Mouse (Mus musculus) lung, postnatal 0 days (tissue): ENCODE measurements around the gene Xpo5. TPM values are rescaled to one million over a fixed set of nuclear protein-coding genes. Genes with fewer than 3 reads are reported as not detected.

Experiments
- ATAC-seq: fragments of 200-750 bp; cut with Nextera tagmentation; 2 replicates; pipeline ENCODE4 v1.8.0; 2017; ENCODE audit warnings: moderate library complexity
- DNase-seq: peaks from one replicate; pipeline ENCODE4 v3.0.0-alpha.2; 2016; ENCODE audit warnings: low spot score
- H3K27ac ChIP-seq: fragments of 300-500 bp; sonication (generic); 2 replicates; pipeline ENCODE4 v1.5.1; 2014; ENCODE audit warnings: antibody characterized with exemption, mild to moderate bottlenecking, low read length, mixed read lengths
- H3K27me3 ChIP-seq: fragments of 300-500 bp; sonication (generic); replicated peaks from 2 replicates; pipeline ENCODE4 v1.6.1; 2014; ENCODE audit warnings: low read length, mixed read lengths; ENCODE audit not compliant: insufficient read depth
- H3K36me3 ChIP-seq: fragments of 300-500 bp; sonication (generic); 2 replicates; pipeline ENCODE4 v1.6.1; 2014; ENCODE audit warnings: low read length, mixed read lengths; ENCODE audit not compliant: insufficient read depth
- H3K4me1 ChIP-seq: fragments of 300-500 bp; sonication (generic); 2 replicates; pipeline ENCODE4 v1.6.1; 2014; ENCODE audit warnings: antibody characterized with exemption, low read depth, low read length, mixed read lengths; ENCODE audit not compliant: insufficient read depth
- H3K4me2 ChIP-seq: fragments of 300-500 bp; sonication (generic); replicated peaks from 2 replicates; pipeline ENCODE4 v1.6.1; 2014; ENCODE audit warnings: low read depth, mild to moderate bottlenecking, low read length, moderate library complexity, mixed read lengths
- H3K4me3 ChIP-seq: fragments of 300-500 bp; sonication (generic); 2 replicates; pipeline ENCODE4 v1.5.1; 2014; ENCODE audit warnings: low read depth, low read length
- H3K9ac ChIP-seq: fragments of 300-500 bp; sonication (generic); replicated peaks from 2 replicates; pipeline ENCODE4 v1.6.1; 2014; ENCODE audit warnings: low read depth, mild to moderate bottlenecking
- H3K9me3 ChIP-seq: fragments of 300-500 bp; sonication (generic); 2 replicates; pipeline ENCODE4 v1.6.1; 2016; ENCODE audit warnings: low read length, mixed read lengths
- CTCF ChIP-seq: IDR thresholded peaks from 2 replicates; pipeline ENCODE4 v1.5.1; 2016; ENCODE audit warnings: antibody characterized with exemption, mild to moderate bottlenecking
- EP300 ChIP-seq: IDR thresholded peaks from 2 replicates; pipeline ENCODE4 v1.6.1; 2016; ENCODE audit warnings: antibody characterized with exemption, mild to moderate bottlenecking, control low read depth
- WGBS: fragments of 180-500 bp; shearing (Covaris S2); extraction: QIAGEN DNeasy Blood & Tissue Kit; methylation state at CpG from one replicate; pipeline ENCODE4 v1.1.7; 2014; 5-methylcytosine and 5-hydroxymethylcytosine counted together
- polyA plus RNA-seq: library from polyadenylated mRNA; unstranded; fragments of >200 nt; fragmentation: Nextera tagmentation; extraction: Ambion mirVana; gene quantifications from 2 replicates; pipeline ENCODE4 v1.2.1, GENCODE M21; 2015

Gene Xpo5
- 14.8 and 16.2 TPM in 2 replicates for polyA plus RNA-seq

DNA sequence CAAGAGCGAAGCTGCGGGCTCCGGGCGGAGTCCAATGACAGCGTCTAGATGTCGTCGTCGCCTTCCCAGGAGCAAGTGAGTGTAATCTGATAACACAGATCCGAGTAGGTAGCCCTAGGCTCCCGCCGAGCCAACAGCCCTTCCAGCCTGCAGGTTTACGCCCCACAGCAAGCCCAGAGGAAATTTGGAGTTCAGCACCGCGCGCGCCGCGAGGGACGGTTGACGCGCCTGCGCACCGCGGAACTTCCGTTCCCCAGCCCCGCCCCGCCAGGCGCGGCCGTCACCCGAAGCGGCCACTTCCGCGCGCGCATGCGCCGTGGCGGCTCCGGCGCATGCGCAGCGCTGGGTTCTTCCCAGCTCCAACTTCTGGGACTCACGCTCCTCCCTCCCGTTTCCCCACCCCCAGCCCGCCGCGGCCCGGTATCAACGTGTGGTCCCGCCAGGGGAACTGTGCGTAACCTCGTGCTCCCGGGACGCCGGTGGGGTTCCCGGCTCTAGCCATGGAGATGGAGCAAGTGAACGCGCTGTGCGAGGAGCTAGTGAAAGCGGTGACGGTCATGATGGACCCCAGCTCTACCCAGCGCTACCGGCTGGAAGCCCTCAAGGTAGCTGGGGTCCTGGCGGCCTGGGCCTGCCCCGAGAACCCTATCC, at the start of gene Xpo5, which contains the start of gene Polh:
TSS of gene Xpo5 (plus strand) at position 362 of the 651 bp plus-strand sequence.
TSS of gene Polh (minus strand) at position 225 of the 651 bp plus-strand sequence.
- ATAC-seq, result peak; percentile 98
- peak within 1 kb of the TSS; percentile 84 for H3K4me2 ChIP-seq
- H3K4me1 ChIP-seq, result peaks cover 5% of the 10 kb centered on the region; the same call in 1 of the 2 replicates
- peak within 1 kb of the TSS; percentile 62 for H3K27ac ChIP-seq
- H3K36me3 ChIP-seq, result peaks cover 12% of the 10 kb centered on the region; the same call in 1 of the 2 replicates
- peak within 1 kb of the TSS; percentile 91 for H3K4me3 ChIP-seq
- WGBS, result under 1% methylated on average over 64 of the region's 66 CpGs
- no peaks in the 10 kb centered on the region for H3K27me3 ChIP-seq
- TF ChIP-seq EP300 (no peak), CTCF (peak; percentile 20; the same call in 1 of the 2 replicates)
- peak within 1 kb of the TSS; percentile 67 for H3K9ac ChIP-seq
- DNase-seq, result peak; percentile 97
- no peaks in the 10 kb centered on the region for H3K9me3 ChIP-seq

DNA sequence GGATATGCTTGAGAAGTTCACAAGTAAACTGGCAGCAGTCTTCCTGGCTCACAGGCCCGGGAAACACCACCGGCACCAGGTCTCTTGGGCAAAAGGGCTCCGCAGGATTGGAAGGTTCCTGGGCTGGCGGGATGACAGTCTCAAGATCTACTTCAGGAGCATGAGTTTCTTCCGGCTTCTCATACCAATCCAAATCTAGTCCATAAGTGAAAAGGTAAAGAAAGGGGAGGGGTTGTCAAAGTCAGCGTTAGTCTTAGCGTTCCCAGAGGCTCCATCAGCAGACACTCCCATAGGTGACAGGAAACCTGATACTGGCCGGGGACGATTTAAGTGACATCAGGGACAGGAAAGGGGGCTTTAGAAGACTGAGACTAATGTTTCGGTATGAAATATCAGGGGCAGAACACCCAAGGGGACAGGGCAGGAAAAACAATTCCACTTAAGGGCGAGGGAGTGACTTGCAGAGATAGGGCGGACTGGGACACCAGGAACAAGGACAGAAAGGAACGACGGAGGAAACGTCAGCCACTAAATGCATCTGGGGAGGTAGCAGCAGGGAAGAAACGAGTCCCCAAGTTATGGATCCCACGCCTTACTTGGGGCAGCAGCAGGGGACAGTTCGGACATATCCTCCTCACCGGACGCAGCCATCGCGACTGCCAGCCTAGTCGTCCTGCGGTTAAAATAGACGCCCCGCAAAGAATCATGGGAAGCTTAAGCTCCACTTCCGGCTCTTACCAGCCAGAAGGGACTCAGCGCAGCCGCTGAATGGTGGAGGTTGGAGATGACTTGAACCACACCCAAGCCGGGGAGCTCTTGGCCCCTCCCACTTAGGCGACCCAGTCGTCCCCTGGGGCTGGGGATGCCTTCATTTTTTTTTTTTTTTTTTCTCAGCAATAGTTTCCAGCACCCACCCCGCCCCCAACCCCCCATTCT, 49.5 kb upstream of the Xpo5 start, which contains the start of gene Mad2l1bp:
TSS of gene Mad2l1bp (minus strand) at position 707 of the 936 bp plus-strand sequence.
- ATAC-seq (peak; percentile 97), DNase-seq (peak; percentile 98)
- H3K36me3 ChIP-seq, result 0 out of 2 replicates have a peak, but pooled peaks cover 4% of the 10 kb centered on the region
- 1% methylated on average over 33 of the region's 33 CpGs for WGBS
- H3K27me3 ChIP-seq, result no peaks in the 10 kb centered on the region
- H3K9ac ChIP-seq, result peak within 1 kb of the TSS; percentile 68
- H3K4me1 ChIP-seq, result peaks cover 4% of the 10 kb centered on the region; the same call in 1 of the 2 replicates
- H3K4me2 ChIP-seq, result peak within 1 kb of the TSS; percentile 74
- TF ChIP-seq CTCF (no peak), EP300 (peak; percentile 65)
- H3K27ac ChIP-seq, result peak within 1 kb of the TSS; percentile 86
- H3K9me3 ChIP-seq, result no peaks in the 10 kb centered on the region
- H3K4me3 ChIP-seq, result peak within 1 kb of the TSS; percentile 72

DNA sequence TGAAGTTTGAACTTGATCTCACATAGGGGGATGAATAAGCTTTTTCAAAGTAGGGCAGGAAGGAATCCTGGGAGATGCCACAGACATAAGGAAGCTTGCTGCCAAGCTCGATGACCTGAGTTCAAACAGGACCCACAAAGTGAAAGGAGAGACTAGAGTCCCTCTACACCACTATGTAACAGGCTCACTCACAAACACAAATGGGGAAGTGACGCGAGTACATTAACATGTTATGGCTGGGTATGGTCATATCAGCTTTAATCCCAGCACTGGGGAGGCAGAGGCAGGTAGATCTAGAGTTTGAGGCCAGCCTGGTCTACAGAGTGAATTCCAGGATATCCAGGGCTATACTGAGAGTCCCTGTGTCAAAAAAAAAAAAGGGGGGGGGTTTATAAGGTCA, 48.2 kb upstream of the Xpo5 start:
- whole genome bisulfite sequencing, result 88% methylated on average over 3 of the region's 3 CpGs
- Histone ChIP-seq H3K9ac (no peak overlapping the region), H3K27ac (no peak overlapping the region), H3K27me3 (no peaks in the 10 kb centered on the region), H3K4me3 (no peak overlapping the region), H3K36me3 (no peaks in the 10 kb centered on the region), H3K4me1 (peaks cover 4% of the 10 kb centered on the region; the same call in 1 of the 2 replicates), H3K4me2 (no peak overlapping the region), H3K9me3 (no peaks in the 10 kb centered on the region)
- TF ChIP-seq CTCF, result no peak
- no peak for TF ChIP-seq EP300
- DNase-seq (no peak), ATAC-seq (no peak)

GRCm38 (mm10) chr17:46156680-46157079, 45.9 kb upstream of the Xpo5 start:
- Histone ChIP-seq H3K27ac (no peak overlapping the region), H3K9ac (no peak overlapping the region), H3K36me3 (no peaks in the 10 kb centered on the region), H3K4me2 (no peak overlapping the region), H3K4me1 (peaks cover 6% of the 10 kb centered on the region; the same call in 1 of the 2 replicates), H3K4me3 (no peak overlapping the region), H3K27me3 (no peaks in the 10 kb centered on the region), H3K9me3 (no peaks in the 10 kb centered on the region)
- DNase-seq (no peak), ATAC-seq (no peak)
- TF ChIP-seq CTCF, result no peak
- TF ChIP-seq EP300, result no peak
- WGBS, result 57% methylated on average over 5 of the region's 5 CpGs

GRCm38 (mm10) chr17:46157131-46157530, 45.5 kb upstream of the Xpo5 start:
- no peak for ATAC-seq
- Histone ChIP-seq H3K9ac (no peak overlapping the region), H3K4me2 (no peak overlapping the region), H3K27ac (no peak overlapping the region), H3K36me3 (no peaks in the 10 kb centered on the region), H3K4me1 (peaks cover 8% of the 10 kb centered on the region; the same call in 1 of the 2 replicates), H3K27me3 (no peaks in the 10 kb centered on the region), H3K4me3 (no peak overlapping the region), H3K9me3 (no peaks in the 10 kb centered on the region)
- DNase-seq, result no peak
- WGBS, result 86% methylated on average over 8 of the region's 8 CpGs
- TF ChIP-seq EP300 (no peak), CTCF (no peak)

- H3K27ac ChIP-seq, result peak overlapping the region; percentile 90
- 56% methylated on average over 2 of the region's 2 CpGs for WGBS
- no peak for ATAC-seq
- H3K4me2 ChIP-seq, result peak overlapping the region; percentile 69
- H3K4me3 ChIP-seq, result no peak overlapping the region
- H3K27me3 ChIP-seq, result no peaks in the 10 kb centered on the region
- H3K9me3 ChIP-seq, result no peaks in the 10 kb centered on the region
- TF ChIP-seq CTCF, result no peak
- no peak for TF ChIP-seq EP300
- no peaks in the 10 kb centered on the region; the same call in 1 of the 2 replicates for H3K36me3 ChIP-seq
- H3K9ac ChIP-seq, result no peak overlapping the region
- no peak for DNase-seq
- peaks cover 3% of the 10 kb centered on the region; the same call in 1 of the 2 replicates for H3K4me1 ChIP-seq
These were observed 43.3 kb upstream of the Xpo5 start for GRCm38 (mm10) chr17:46159236-46159635.
